Comparison of ENCODE assay signal across 13 mouse cellular contexts in the genomic region with DNA sequence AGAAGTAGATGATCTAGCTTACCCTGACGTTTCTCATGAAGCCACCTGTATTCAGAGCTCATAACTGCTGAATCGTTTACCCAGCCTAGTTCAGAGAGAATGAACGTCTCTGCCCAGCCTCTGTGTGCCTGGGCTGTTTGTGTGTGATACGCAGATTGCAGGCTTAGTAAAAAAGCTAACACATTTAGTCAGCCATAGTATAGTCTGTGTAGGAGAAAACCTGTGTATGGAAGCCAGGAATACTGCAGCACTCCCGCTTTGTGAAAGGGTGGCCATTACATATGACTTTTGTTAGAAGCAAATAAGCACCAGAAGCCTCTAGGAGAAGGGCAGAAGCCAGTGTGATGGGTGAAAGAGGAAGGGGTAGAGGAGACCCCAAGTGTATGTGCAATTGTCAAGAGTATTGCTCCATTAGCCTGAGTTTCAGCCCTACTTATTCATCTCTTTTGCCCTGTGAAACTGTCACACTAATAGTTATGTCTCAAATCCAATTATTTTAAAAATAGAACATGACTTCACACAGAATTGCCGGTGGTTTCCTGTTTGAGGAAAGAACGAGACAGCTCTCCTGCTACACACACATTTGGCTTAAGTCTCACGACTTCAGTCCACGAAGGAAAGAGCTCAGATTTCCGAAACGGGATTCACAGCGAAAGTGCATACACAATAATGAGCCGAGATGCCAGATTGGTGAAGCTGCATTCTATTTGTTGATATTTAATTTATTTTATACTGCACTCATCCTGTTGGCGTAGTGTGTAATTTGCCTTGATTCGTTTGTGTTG. TPM values are rescaled to one million over a fixed set of nuclear protein-coding genes. Genes with fewer than 3 reads are reported as not detected.
A peak's percentile ranks its signal among the peaks of the same experiment; 100 is the strongest.
DNase-seq lines count a peak whose midpoint lies in the region; ATAC-seq and TF ChIP-seq lines count a peak whose summit lies in the region.
"Had no signal": no experiment of that assay in that cellular context is flagged by ENCODE, and none has a peak within 500 bp of the region (broad histone marks: within the 10 kb centered on the region; RNA-seq: fewer than 3 reads in every experiment).

No protein-coding gene starts in this region.

- no peak for TF ChIP-seq CTCF in heart, adult 2 months (IDR thresholded peaks at IDR 0.05)
- no peak for TF ChIP-seq CTCF in lung, postnatal 0 days (IDR thresholded peaks at IDR 0.05)
- no peak for TF ChIP-seq CTCF in lung, adult 2 months (IDR thresholded peaks at IDR 0.05; ENCODE audit: insufficient read depth, low read length)
- TF ChIP-seq CTCF in embryonic fibroblast, embryonic 13.5 days (IDR thresholded peaks at IDR 0.05; ENCODE audit: borderline replicate concordance, insufficient read depth, low read length), result no peak

- peak; percentile 53 for ATAC-seq in lung, postnatal 0 days

- intact Hi-C loops in heart, adult 2 months (cut with DNase I), result no loop called here

- H3K36me3 ChIP-seq in heart, adult 2 months (ENCODE audit: control insufficient read depth, insufficient read depth, low read length), result no peaks in the 10 kb centered on the region
- no peaks in the 10 kb centered on the region for H3K36me3 ChIP-seq in heart, embryonic 10.5 days
- no peaks in the 10 kb centered on the region for H3K36me3 ChIP-seq in lung, postnatal 0 days (ENCODE audit: insufficient read depth, low read length)
- H3K36me3 ChIP-seq: embryonic facial prominence, embryonic 12.5 days; midbrain, embryonic 12.5 days had no signal

- peak overlapping the region; percentile 47; the same call in 1 of the 2 replicates for H3K9ac ChIP-seq in heart, adult 2 months (ENCODE audit: low read depth, low read length)
- H3K9ac ChIP-seq in lung, postnatal 0 days (replicated peaks; ENCODE audit: low read depth), result no peak overlapping the region
- H3K9ac ChIP-seq: embryonic facial prominence, embryonic 12.5 days; midbrain, embryonic 12.5 days had no signal

- no peaks in the 10 kb centered on the region for H3K79me2 ChIP-seq in heart, adult 2 months (replicated peaks; ENCODE audit: control insufficient read depth, insufficient read depth, low read length)

- H3K4me1 ChIP-seq in heart, adult 2 months (ENCODE audit: control insufficient read depth, insufficient read depth, low read length), result peaks cover 3% of the 10 kb centered on the region
- H3K4me1 ChIP-seq in heart, embryonic 10.5 days, result no peaks in the 10 kb centered on the region
- H3K4me1 ChIP-seq in lung, postnatal 0 days (ENCODE audit: insufficient read depth, low read depth, low read length), result no peaks in the 10 kb centered on the region
- H3K4me1 ChIP-seq in lung, adult 2 months (ENCODE audit: control insufficient read depth, insufficient read depth, low read length), result peaks cover 5% of the 10 kb centered on the region
- 0 out of 2 replicates have a peak, but pooled peaks cover 11% of the 10 kb centered on the region for H3K4me1 ChIP-seq in embryonic fibroblast, embryonic 13.5 days (ENCODE audit: control insufficient read depth, insufficient read depth, low read length)

- peak in 1 of 2 experiments; percentile 11 for DNase-seq in heart, adult 2 months
- no peak for DNase-seq in heart, embryonic 10.5 days (ENCODE audit: low spot score)
- peak; percentile 48 for DNase-seq in lung, postnatal 0 days (ENCODE audit: low spot score)
- no peak for DNase-seq in lung, adult 2 months
- DNase-seq in lung, postnatal 36 days, result peak; percentile 17
- no peak for DNase-seq in ovary, postnatal 14 days (ENCODE audit: low spot score)
- no peak for DNase-seq in ovary, postnatal 36 days (ENCODE audit: low spot score)
- DNase-seq: gastrocnemius, postnatal 14 days; kidney, adult 11 months had no signal

- H3K27me3 ChIP-seq in heart, adult 2 months (ENCODE audit: control insufficient read depth, insufficient read depth, low read length), result no peaks in the 10 kb centered on the region
- no peaks in the 10 kb centered on the region for H3K27me3 ChIP-seq in heart, embryonic 10.5 days (ENCODE audit: insufficient read depth, poor library complexity, severe bottlenecking)
- no peaks in the 10 kb centered on the region for H3K27me3 ChIP-seq in lung, postnatal 0 days (replicated peaks; ENCODE audit: insufficient read depth, low read length)
- H3K27me3 ChIP-seq: embryonic facial prominence, embryonic 12.5 days; midbrain, embryonic 12.5 days had no signal

- H3K4me3 ChIP-seq in heart, adult 2 months, result 0 out of 2 replicates have a peak overlapping the region, but pooled peaks have one; percentile 5
- H3K4me3 ChIP-seq in heart, embryonic 10.5 days, result no peak overlapping the region
- H3K4me3 ChIP-seq in lung, postnatal 0 days (ENCODE audit: low read depth, low read length), result no peak overlapping the region
- no peak overlapping the region for H3K4me3 ChIP-seq in lung, adult 2 months (replicated peaks; ENCODE audit: extremely low read depth, low read depth, low read length)
- H3K4me3 ChIP-seq in embryonic fibroblast, embryonic 13.5 days (ENCODE audit: insufficient read depth, low read length), result no peak overlapping the region
- H3K4me3 ChIP-seq: embryonic facial prominence, embryonic 12.5 days; midbrain, embryonic 12.5 days had no signal

- no peak overlapping the region for H3K4me2 ChIP-seq in lung, postnatal 0 days (replicated peaks; ENCODE audit: low read depth, low read length)
- H3K4me2 ChIP-seq: embryonic facial prominence, embryonic 12.5 days; midbrain, embryonic 12.5 days had no signal

- 0 out of 2 replicates have a peak, but pooled peaks have one; percentile 21 for TF ChIP-seq POLR2A in heart, adult 2 months (IDR thresholded peaks at IDR 0.05; ENCODE audit: insufficient read depth, low read depth, low read length)
- TF ChIP-seq POLR2A in lung, adult 2 months (IDR thresholded peaks at IDR 0.05; ENCODE audit: borderline replicate concordance, extremely low read depth, low read depth, low read length), result no peak
- no peak for TF ChIP-seq POLR2A in embryonic fibroblast, embryonic 13.5 days (IDR thresholded peaks at IDR 0.05; ENCODE audit: low read depth, low read length)

- TF ChIP-seq EP300 in heart, adult 2 months (IDR thresholded peaks at IDR 0.05; ENCODE audit: insufficient read depth, low read depth, low read length), result no peak
- no peak for TF ChIP-seq EP300 in lung, postnatal 0 days (IDR thresholded peaks at IDR 0.05)

- no peaks in the 10 kb centered on the region for H3K9me3 ChIP-seq in heart, embryonic 10.5 days
- no peaks in the 10 kb centered on the region for H3K9me3 ChIP-seq in lung, postnatal 0 days (ENCODE audit: low read length)
- H3K9me3 ChIP-seq: embryonic facial prominence, embryonic 12.5 days; midbrain, embryonic 12.5 days had no signal

- peak overlapping the region; percentile 63 for H3K27ac ChIP-seq in heart, adult 2 months
- no peak overlapping the region for H3K27ac ChIP-seq in heart, embryonic 10.5 days
- H3K27ac ChIP-seq in lung, postnatal 0 days (ENCODE audit: low read length), result peak overlapping the region; percentile 16
- H3K27ac ChIP-seq in embryonic fibroblast, embryonic 13.5 days (ENCODE audit: insufficient read depth, low read length), result peak overlapping the region; percentile 25
- H3K27ac ChIP-seq: embryonic facial prominence, embryonic 12.5 days; midbrain, embryonic 12.5 days had no signal

- 26% methylated on average over 15 of the region's 15 CpGs for whole genome bisulfite sequencing in heart, adult 2 months
- WGBS in heart, embryonic 10.5 days, result 70% methylated on average over 15 of the region's 15 CpGs
- 39% methylated on average over 15 of the region's 15 CpGs for WGBS in lung, postnatal 0 days
- 30% methylated on average over 15 of the region's 15 CpGs for WGBS in lung, adult 2 months

RNA-seq across cellular contexts. Expression of a gene that starts 24.0 kb away (rescaled TPM):
- not detected for total RNA-seq in heart, adult 2 months (2021)
- 0.14 and 0.15 TPM in 2 replicates for polyA plus RNA-seq in heart, adult 2 months (2012; rRNA removed)
- not detected in 2 replicates for polyA plus RNA-seq in heart, embryonic 10.5 days (2016; fragmentation: Nextera tagmentation; extraction: Ambion mirVana)
- not detected in 2 replicates for polyA plus RNA-seq in lung, postnatal 0 days (2015; fragmentation: Nextera tagmentation; extraction: Ambion mirVana)
- not detected in 2 replicates for polyA plus RNA-seq in lung, adult 2 months (2012; rRNA removed)
- not detected in 2 replicates for polyA plus RNA-seq in embryonic fibroblast, embryonic 13.5 days (2011; ENCODE audit: insufficient read length, low read depth, missing spikeins)
- total RNA-seq: gastrocnemius, postnatal 14 days; left cerebral cortex, postnatal 36 days had no signal
- polyA plus RNA-seq: embryonic facial prominence, embryonic 12.5 days; midbrain, embryonic 12.5 days had no signal

Comparison
In these comparisons a context has a peak if more than half of its experiments do, and no peak if none do; other contexts are left out.
1. DNase-seq: peak in lung, postnatal 0 days (single experiment) and lung, postnatal 36 days (single experiment); none in heart, embryonic 10.5 days (single experiment), lung, adult 2 months (single experiment), ovary, postnatal 14 days (single experiment) and ovary, postnatal 36 days (single experiment).